Mouse (Mus musculus): ENCODE measurements around the gene Lama1.

DNA sequence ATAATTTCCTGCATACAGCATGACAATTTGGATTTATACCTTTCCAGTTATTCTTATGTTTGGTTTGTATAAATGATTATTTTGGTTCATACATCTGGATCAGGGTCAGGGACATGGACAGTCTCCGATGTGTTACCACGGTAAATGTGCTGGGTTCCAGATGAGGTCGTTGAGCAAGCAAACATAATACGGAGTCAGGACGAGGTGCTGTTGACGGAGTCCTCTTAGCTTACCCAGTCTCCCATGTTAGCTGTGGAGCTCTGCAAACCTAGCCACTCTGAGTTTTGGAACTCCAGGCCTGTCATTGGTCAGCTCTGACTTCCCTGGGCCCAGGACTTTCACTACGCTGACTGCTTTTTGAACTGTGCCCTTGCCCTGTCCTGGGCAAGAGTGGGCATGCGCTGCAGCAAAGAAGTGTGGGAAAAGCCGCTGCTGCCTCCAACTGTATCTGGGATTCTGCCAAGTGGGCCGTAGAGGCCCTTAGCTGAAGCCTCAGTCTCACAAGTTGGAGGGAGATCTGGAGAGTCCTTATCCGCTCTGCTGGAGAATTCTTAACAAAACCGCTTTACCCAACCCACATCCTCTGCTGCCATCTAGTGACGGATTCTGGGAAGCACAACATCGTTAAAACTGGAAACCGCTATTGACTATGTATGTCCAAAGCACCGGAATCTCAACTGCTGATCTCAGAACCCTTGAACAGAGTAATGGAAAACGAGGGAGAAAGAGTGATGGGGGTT, 140.5 kb downstream of the Lama1 start:
- TF ChIP-seq CTCF (IDR thresholded peaks at IDR 0.05; ENCODE audit: extremely low read depth, insufficient read length, insufficient replicate concordance, low read depth, low read length) (peak; percentile 23; the same call in 1 of the 2 replicates), POLR2A (IDR thresholded peaks at IDR 0.05; ENCODE audit: low read depth, low read length) (no peak)

All from small intestine, adult 2 months (tissue).